Mouse (Mus musculus): ENCODE measurements at regions not wholly inside any gene's neighbourhood (a gene's known extent, or its start where the extent isn't known, plus 50 kb on each side); places are given as distances from the start of the nearest gene placed in this dataset.

GRCm38 (mm10) chr4:55137781-55138394, 193.0 kb downstream of the Zfp462 start:
- TF ChIP-seq CTCF (IDR thresholded peaks at IDR 0.05; ENCODE audit: borderline replicate concordance, extremely low read depth, insufficient read depth, insufficient read length) (no peak), POLR2A (IDR thresholded peaks at IDR 0.05; ENCODE audit: borderline replicate concordance, extremely low read depth, insufficient read depth, insufficient read length, poor library complexity, severe bottlenecking) (no peak)
